Comparison of ENCODE assay signal across 21 mouse cellular contexts in the genomic region with DNA sequence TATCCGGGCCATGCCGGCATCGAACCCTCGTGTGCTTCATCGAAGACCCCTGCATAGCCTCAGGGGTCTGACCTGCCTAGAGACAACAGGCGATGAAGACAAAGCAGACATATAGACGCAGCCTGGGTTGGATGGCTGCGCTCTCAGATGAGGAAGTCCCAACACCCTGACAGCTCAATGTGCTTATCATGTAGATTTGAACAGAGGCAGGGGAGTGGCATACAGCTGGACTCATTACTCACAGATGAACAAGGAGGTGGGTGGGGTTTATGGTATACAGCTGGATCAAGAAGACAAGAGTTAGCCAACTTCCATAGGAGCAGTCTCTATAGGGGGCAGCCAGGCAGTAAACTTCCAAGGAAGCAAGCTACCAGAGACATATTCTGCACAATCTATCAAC. TPM values are rescaled to one million over a fixed set of nuclear protein-coding genes. Genes with fewer than 3 reads are reported as not detected.
DNase-seq lines count a peak whose midpoint lies in the region; ATAC-seq and TF ChIP-seq lines count a peak whose summit lies in the region.
"Had no signal": no experiment of that assay in that cellular context is flagged by ENCODE, and none has a peak within 500 bp of the region (broad histone marks: within the 10 kb centered on the region; RNA-seq: fewer than 3 reads in every experiment).

No protein-coding gene starts in this region.

- no peaks in the 10 kb centered on the region for H3K36me3 ChIP-seq in intestine, embryonic 15.5 days
- H3K36me3 ChIP-seq in liver, postnatal 0 days (replicated peaks; ENCODE audit: insufficient read depth, low read length): no peaks in the 10 kb centered on the region
- H3K36me3 ChIP-seq in hindbrain, embryonic 11.5 days (ENCODE audit: control insufficient read depth, insufficient read depth, low read length): no peaks in the 10 kb centered on the region
- H3K36me3 ChIP-seq: embryonic facial prominence, embryonic 13.5 days; heart, embryonic 13.5 days; hindbrain, embryonic 12.5 days; limb, embryonic 13.5 days; neural tube, embryonic 13.5 days had no signal

- no peaks in the 10 kb centered on the region for H3K27me3 ChIP-seq in intestine, embryonic 15.5 days (replicated peaks)
- H3K27me3 ChIP-seq in liver, postnatal 0 days (ENCODE audit: insufficient read depth, low read length): no peaks in the 10 kb centered on the region
- H3K27me3 ChIP-seq in hindbrain, embryonic 11.5 days (ENCODE audit: control insufficient read depth, insufficient read depth, low read length): no peaks in the 10 kb centered on the region
- H3K27me3 ChIP-seq: embryonic facial prominence, embryonic 13.5 days; heart, embryonic 13.5 days; hindbrain, embryonic 12.5 days; limb, embryonic 13.5 days; neural tube, embryonic 13.5 days had no signal

- no peaks in the 10 kb centered on the region for H3K9me3 ChIP-seq in intestine, embryonic 15.5 days
- no peaks in the 10 kb centered on the region for H3K9me3 ChIP-seq in liver, postnatal 0 days (ENCODE audit: low read length)
- H3K9me3 ChIP-seq in hindbrain, embryonic 11.5 days (ENCODE audit: control insufficient read depth, low read length): no peaks in the 10 kb centered on the region
- H3K9me3 ChIP-seq: embryonic facial prominence, embryonic 13.5 days; hindbrain, embryonic 12.5 days; limb, embryonic 13.5 days; neural tube, embryonic 13.5 days had no signal

- H3K4me1 ChIP-seq in bone marrow, adult 2 months (ENCODE audit: control insufficient read depth, insufficient read depth, low read length): no peaks in the 10 kb centered on the region; the same call in 1 of the 2 replicates
- peaks cover 2% of the 10 kb centered on the region; the same call in 1 of the 2 replicates for H3K4me1 ChIP-seq in intestine, embryonic 15.5 days (replicated peaks)
- H3K4me1 ChIP-seq in liver, postnatal 0 days (ENCODE audit: insufficient read depth): peaks cover 14% of the 10 kb centered on the region
- H3K4me1 ChIP-seq in hindbrain, embryonic 11.5 days (replicated peaks; ENCODE audit: control insufficient read depth, insufficient read depth, low read length): no peaks in the 10 kb centered on the region
- H3K4me1 ChIP-seq: hindbrain, embryonic 12.5 days; limb, embryonic 13.5 days; neural tube, embryonic 13.5 days had no signal

- TF ChIP-seq POLR2A in bone marrow, adult 2 months (IDR thresholded peaks at IDR 0.05; ENCODE audit: borderline replicate concordance, control insufficient read depth, low read depth, low read length): no peak

- 56% methylated on average over 8 of the region's 8 CpGs for WGBS in bone marrow, adult 2 months
- whole genome bisulfite sequencing in intestine, embryonic 15.5 days: 83% methylated on average over 8 of the region's 8 CpGs
- WGBS in liver, postnatal 0 days (ENCODE audit: insufficient replicate concordance): 58% methylated on average over 8 of the region's 8 CpGs
- WGBS in hindbrain, embryonic 11.5 days: 90% methylated on average over 8 of the region's 8 CpGs

- H3K27ac ChIP-seq in bone marrow, adult 2 months (ENCODE audit: control insufficient read depth, insufficient read depth, low read depth, low read length, poor library complexity): 0 out of 2 replicates have a peak overlapping the region, but pooled peaks have one; percentile 51
- no peak overlapping the region for H3K27ac ChIP-seq in intestine, embryonic 15.5 days
- peak overlapping the region; percentile 24; the same call in 1 of the 2 replicates for H3K27ac ChIP-seq in liver, postnatal 0 days (ENCODE audit: low read depth)
- no peak overlapping the region for H3K27ac ChIP-seq in hindbrain, embryonic 11.5 days (ENCODE audit: low read depth, low read length)
- H3K27ac ChIP-seq: embryonic facial prominence, embryonic 13.5 days; heart, embryonic 13.5 days; hindbrain, embryonic 12.5 days; limb, embryonic 13.5 days; macrophage; neural tube, embryonic 13.5 days had no signal

- peak; percentile 32 for DNase-seq in 416B (ENCODE audit: low read depth)
- peak; percentile 37 for DNase-seq in liver, postnatal 0 days
- DNase-seq in cerebellum, adult 8-10 months: no peak
- no peak for DNase-seq in hindbrain, embryonic 11.5 days (ENCODE audit: low spot score)
- no peak for DNase-seq in urinary bladder, postnatal 4 days (ENCODE audit: low spot score in 2 of 2)
- DNase-seq: cerebellum, postnatal 25 days; gastrocnemius, postnatal 14 days; kidney, adult 9 months; thymus, postnatal 36 days had no signal

- no peak overlapping the region for H3K4me2 ChIP-seq in intestine, embryonic 15.5 days (replicated peaks)
- H3K4me2 ChIP-seq in liver, postnatal 0 days (ENCODE audit: low read depth, low read length): peak overlapping the region; percentile 43
- H3K4me2 ChIP-seq in hindbrain, embryonic 11.5 days (replicated peaks; ENCODE audit: low read depth, low read length): no peak overlapping the region
- H3K4me2 ChIP-seq: embryonic facial prominence, embryonic 13.5 days; heart, embryonic 13.5 days; hindbrain, embryonic 12.5 days; limb, embryonic 13.5 days; neural tube, embryonic 13.5 days had no signal

- no peak overlapping the region for H3K4me3 ChIP-seq in bone marrow, adult 2 months (replicated peaks; ENCODE audit: control insufficient read depth, low read depth, low read length)
- no peak overlapping the region for H3K4me3 ChIP-seq in intestine, embryonic 15.5 days (replicated peaks)
- no peak overlapping the region for H3K4me3 ChIP-seq in liver, postnatal 0 days (ENCODE audit: low read depth, low read length)
- no peak overlapping the region for H3K4me3 ChIP-seq in hindbrain, embryonic 11.5 days (ENCODE audit: low read depth, low read length)
- H3K4me3 ChIP-seq: embryonic facial prominence, embryonic 13.5 days; heart, embryonic 13.5 days; hindbrain, embryonic 12.5 days; limb, embryonic 13.5 days; neural tube, embryonic 13.5 days had no signal

- peak; percentile 70; the same call in 1 of the 2 replicates for TF ChIP-seq EP300 in liver, postnatal 0 days (IDR thresholded peaks at IDR 0.05; ENCODE audit: low read depth)

- ATAC-seq in intestine, embryonic 15.5 days: peak; percentile 72
- ATAC-seq in liver, postnatal 0 days: peak; percentile 98
- ATAC-seq in hindbrain, embryonic 11.5 days (ENCODE audit: low FRiP score): no peak
- ATAC-seq: forebrain, embryonic 14.5 days had no signal

- no peak for TF ChIP-seq CTCF in bone marrow, adult 2 months (IDR thresholded peaks at IDR 0.05; ENCODE audit: control insufficient read depth, insufficient read depth, low read length)
- no peak for TF ChIP-seq CTCF in liver, postnatal 0 days (IDR thresholded peaks at IDR 0.05; ENCODE audit: low read depth)

- H3K9ac ChIP-seq in intestine, embryonic 15.5 days: no peak overlapping the region
- H3K9ac ChIP-seq in liver, postnatal 0 days (replicated peaks): 0 out of 2 replicates have a peak overlapping the region, but pooled peaks have one; percentile 12
- H3K9ac ChIP-seq in hindbrain, embryonic 11.5 days (ENCODE audit: low read depth, low read length): no peak overlapping the region
- H3K9ac ChIP-seq: embryonic facial prominence, embryonic 13.5 days; heart, embryonic 13.5 days; hindbrain, embryonic 12.5 days; limb, embryonic 13.5 days; neural tube, embryonic 13.5 days had no signal

RNA-seq across cellular contexts. Expression of gene Cela3b, which starts 8.5 kb away (rescaled TPM):
- polyA plus RNA-seq in bone marrow, adult 2 months (2011; ENCODE audit: insufficient read depth, insufficient read length, low replicate concordance, missing spikeins): not detected in 2 replicates
- 74.8 and 281 TPM in 2 replicates for polyA plus RNA-seq in intestine, embryonic 15.5 days (2015; fragmentation: Nextera tagmentation; extraction: Ambion mirVana)
- polyA plus RNA-seq in liver, postnatal 0 days (2015; fragmentation: Nextera tagmentation; extraction: Ambion mirVana): 0.42 and 6.5 TPM in 2 replicates
- polyA plus RNA-seq in hindbrain, embryonic 11.5 days (2014; fragmentation: Nextera tagmentation; extraction: Ambion mirVana): not detected in 2 replicates
- polyA plus RNA-seq: brain, embryonic 14.5 days; C2C12; embryonic facial prominence, embryonic 13.5 days; forebrain, embryonic 14.5 days; heart, embryonic 13.5 days; hindbrain, embryonic 12.5 days; macrophage; neural tube, embryonic 13.5 days had no signal

RNA-seq across cellular contexts. Expression of gene 1700013G24Rik, which starts 14.2 kb away (rescaled TPM):
- not detected in 2 replicates for polyA plus RNA-seq in bone marrow, adult 2 months (2011; ENCODE audit: insufficient read depth, insufficient read length, low replicate concordance, missing spikeins)
- polyA plus RNA-seq in intestine, embryonic 15.5 days (2015; fragmentation: Nextera tagmentation; extraction: Ambion mirVana): not detected in 2 replicates
- polyA plus RNA-seq in liver, postnatal 0 days (2015; fragmentation: Nextera tagmentation; extraction: Ambion mirVana): not detected in 2 replicates
- polyA plus RNA-seq in hindbrain, embryonic 11.5 days (2014; fragmentation: Nextera tagmentation; extraction: Ambion mirVana): not detected in 2 replicates
- polyA plus RNA-seq: brain, embryonic 14.5 days; embryonic facial prominence, embryonic 13.5 days; forebrain, embryonic 14.5 days; heart, embryonic 13.5 days; hindbrain, embryonic 12.5 days; large intestine, adult 2 months; limb, embryonic 13.5 days; macrophage; neural tube, embryonic 13.5 days had no signal

RNA-seq across cellular contexts. Expression of gene Cela3a, which starts 29.3 kb away (rescaled TPM):
- polyA plus RNA-seq in bone marrow, adult 2 months (2011; ENCODE audit: insufficient read depth, insufficient read length, low replicate concordance, missing spikeins): not detected in 2 replicates
- polyA plus RNA-seq in intestine, embryonic 15.5 days (2015; fragmentation: Nextera tagmentation; extraction: Ambion mirVana): not detected in 2 replicates
- not detected in 2 replicates for polyA plus RNA-seq in liver, postnatal 0 days (2015; fragmentation: Nextera tagmentation; extraction: Ambion mirVana)
- polyA plus RNA-seq in hindbrain, embryonic 11.5 days (2014; fragmentation: Nextera tagmentation; extraction: Ambion mirVana): not detected in 2 replicates
- polyA plus RNA-seq: brain, embryonic 14.5 days; C2C12; embryonic facial prominence, embryonic 13.5 days; forebrain, embryonic 14.5 days; heart, embryonic 13.5 days; hindbrain, embryonic 12.5 days; large intestine, adult 2 months; limb, embryonic 13.5 days; macrophage; neural tube, embryonic 13.5 days had no signal

RNA-seq across cellular contexts. Expression of gene Hspg2, which starts 29.7 kb away (rescaled TPM):
- 4.3 and 5.4 TPM in 2 replicates for polyA plus RNA-seq in bone marrow, adult 2 months (2011; ENCODE audit: insufficient read depth, insufficient read length, low replicate concordance, missing spikeins)
- 20.9 and 23.0 TPM in 2 replicates for polyA plus RNA-seq in intestine, embryonic 15.5 days (2015; fragmentation: Nextera tagmentation; extraction: Ambion mirVana)
- polyA plus RNA-seq in liver, postnatal 0 days (2015; fragmentation: Nextera tagmentation; extraction: Ambion mirVana): 5.1 TPM in 2 replicates
- 14.7 and 18.1 TPM in 2 replicates for polyA plus RNA-seq in hindbrain, embryonic 11.5 days (2014; fragmentation: Nextera tagmentation; extraction: Ambion mirVana)

Comparison
In these comparisons a context has a peak if more than half of its experiments do, and no peak if none do; other contexts are left out.
1. DNase-seq: peak in 416B (single experiment) and liver, postnatal 0 days (single experiment); none in cerebellum, adult 8-10 months (single experiment), hindbrain, embryonic 11.5 days (single experiment) and urinary bladder, postnatal 4 days (0 of 2).
2. H3K27ac ChIP-seq: peak in bone marrow, adult 2 months (single experiment) and liver, postnatal 0 days (single experiment); none in intestine, embryonic 15.5 days (single experiment) and hindbrain, embryonic 11.5 days (single experiment).
3. RNA of gene Cela3b, which starts 8.5 kb away (polyA plus RNA-seq): 74.8 to 281 TPM in intestine, embryonic 15.5 days; 0.42 to 6.5 TPM in liver, postnatal 0 days, not detected in bone marrow, adult 2 months and not detected in hindbrain, embryonic 11.5 days; every median in the first group is over 10 times any median in the second.